Mouse (Mus musculus): ENCODE results near the gene Fhod1.

- TF ChIP-seq CTCF (IDR thresholded peaks at IDR 0.05; ENCODE audit: extremely low read depth, insufficient read depth, insufficient read length, insufficient replicate concordance) (no peak), POLR2A (IDR thresholded peaks at IDR 0.05; ENCODE audit: low read depth, low read length) (no peak)
These were observed 45.5 kb upstream of the Fhod1 start for GRCm38 (mm10) chr8:105393089-105393787.

All from spleen, adult 2 months (tissue).